Mouse (Mus musculus) intestine, postnatal 0 days (tissue): ENCODE results near the gene Ftl1. TPM values are rescaled to one million over a fixed set of nuclear protein-coding genes. Genes with fewer than 3 reads are reported as not detected.

Experiments used
- ATAC-seq: fragments of 200-750 bp; cut with Nextera tagmentation; 2 replicates; pipeline ENCODE4 v1.8.0; 2017; ENCODE audit warnings: mild to moderate bottlenecking, moderate TSS enrichment, moderate library complexity
- H3K27ac ChIP-seq: fragments of 300-500 bp; sonication (generic); 2 replicates; pipeline ENCODE4 v1.5.1; 2014; ENCODE audit warnings: mild to moderate bottlenecking, low read depth, low read length, moderate library complexity
- H3K27me3 ChIP-seq: fragments of 300-500 bp; sonication (generic); replicated peaks from 2 replicates; pipeline ENCODE4 v1.6.1; 2014; ENCODE audit warnings: low read length, mixed read lengths; ENCODE audit not compliant: control insufficient read depth, insufficient read depth
- H3K36me3 ChIP-seq: fragments of 300-500 bp; sonication (generic); 2 replicates; pipeline ENCODE4 v1.6.1; 2014; ENCODE audit warnings: mild to moderate bottlenecking, moderate library complexity; ENCODE audit not compliant: control insufficient read depth, insufficient read depth
- H3K4me1 ChIP-seq: fragments of 300-500 bp; sonication (generic); replicated peaks from 2 replicates; pipeline ENCODE4 v1.6.1; 2014; ENCODE audit warnings: antibody characterized with exemption, low read length, mixed read lengths; ENCODE audit not compliant: control insufficient read depth, insufficient read depth
- H3K4me2 ChIP-seq: fragments of 300-500 bp; sonication (generic); replicated peaks from 2 replicates; pipeline ENCODE4 v1.6.1; 2014; ENCODE audit warnings: low read depth, mild to moderate bottlenecking, moderate library complexity
- H3K4me3 ChIP-seq: fragments of 300-500 bp; sonication (generic); 2 replicates; pipeline ENCODE4 v1.5.1; 2014; ENCODE audit warnings: low read depth, low read length
- H3K9ac ChIP-seq: fragments of 300-500 bp; sonication (generic); 2 replicates; pipeline ENCODE4 v1.6.1; 2014; ENCODE audit warnings: mild to moderate bottlenecking, low read depth, low read length
- H3K9me3 ChIP-seq: fragments of 300-500 bp; sonication (generic); 2 replicates; pipeline ENCODE4 v1.6.1; 2016; ENCODE audit warnings: mixed run types; ENCODE audit not compliant: control insufficient read depth
- CTCF ChIP-seq: sonication (generic); IDR thresholded peaks from 2 replicates; pipeline ENCODE4 v1.5.1; 2016; ENCODE audit warnings: low read depth, mild to moderate bottlenecking, control low read depth, antibody characterized with exemption, moderate library complexity
- WGBS: fragments of 180-500 bp; shearing (Covaris S2); extraction: QIAGEN DNeasy Blood & Tissue Kit; methylation state at CpG from one replicate; pipeline ENCODE4 v1.1.7; 2014; 5-methylcytosine and 5-hydroxymethylcytosine counted together
- polyA plus RNA-seq: library from polyadenylated mRNA; unstranded; fragments of >200 nt; fragmentation: Nextera tagmentation; extraction: Ambion mirVana; gene quantifications from 2 replicates; pipeline ENCODE4 v1.2.1, GENCODE M21; 2015

Ftl1 gene
- polyA plus RNA-seq, 1 experiment from 2014 or later, result 14,059 TPM

GRCm38 (mm10) chr7:45436444-45436843 lies 23.2 kb downstream of the Ftl1 start:
- Histone ChIP-seq H3K4me1 (peaks cover 4% of the 10 kb centered on the region; the same call in 1 of the 2 replicates), H3K27me3 (no peaks in the 10 kb centered on the region), H3K27ac (no peak overlapping the region), H3K9me3 (no peaks in the 10 kb centered on the region), H3K4me2 (0 out of 2 replicates have a peak overlapping the region, but pooled peaks have one; percentile 81), H3K36me3 (peaks cover 22% of the 10 kb centered on the region), H3K4me3 (no peak overlapping the region), H3K9ac (no peak overlapping the region)
- WGBS, result 87% methylated on average over 5 of the region's 5 CpGs
- ATAC-seq, result no peak
- TF ChIP-seq CTCF, result no peak

GRCm38 (mm10) chr7:45435038-45435437 lies 24.6 kb downstream of the Ftl1 start:
- H3K4me2 ChIP-seq, result peak overlapping the region; percentile 81
- TF ChIP-seq CTCF, result no peak
- H3K27ac ChIP-seq, result peak overlapping the region; percentile 42; the same call in 1 of the 2 replicates
- H3K4me3 ChIP-seq, result peak overlapping the region; percentile 77
- H3K27me3 ChIP-seq, result no peaks in the 10 kb centered on the region
- H3K4me1 ChIP-seq, result peaks cover 4% of the 10 kb centered on the region; the same call in 1 of the 2 replicates
- peak overlapping the region; percentile 61 for H3K9ac ChIP-seq
- no peaks in the 10 kb centered on the region for H3K9me3 ChIP-seq
- WGBS, result 1% methylated on average over 16 of the region's 16 CpGs
- ATAC-seq, result no peak
- peaks cover 24% of the 10 kb centered on the region for H3K36me3 ChIP-seq

GRCm38 (mm10) chr7:45434203-45435015 lies 25.3 kb downstream of the Ftl1 start, which contains the start of gene Gys1:
Gene Gys1 (plus strand): TSS chr7:45434844.
- Histone ChIP-seq H3K4me3 (peak within 1 kb of the TSS; percentile 77), H3K27me3 (no peaks in the 10 kb centered on the region), H3K4me2 (peak within 1 kb of the TSS; percentile 81), H3K36me3 (peaks cover 25% of the 10 kb centered on the region), H3K27ac (peak within 1 kb of the TSS; percentile 79), H3K9ac (peak within 1 kb of the TSS; percentile 61), H3K9me3 (no peaks in the 10 kb centered on the region), H3K4me1 (peaks cover 4% of the 10 kb centered on the region; the same call in 1 of the 2 replicates)
- ATAC-seq, result peak; percentile 98
- TF ChIP-seq CTCF, result peak; percentile 98
- WGBS, result under 1% methylated on average over 45 of the region's 45 CpGs

- TF ChIP-seq CTCF, result no peak
- Histone ChIP-seq H3K36me3 (peaks cover 27% of the 10 kb centered on the region), H3K27ac (peak overlapping the region; percentile 79; the same call in 1 of the 2 replicates), H3K4me1 (peaks cover 4% of the 10 kb centered on the region; the same call in 1 of the 2 replicates), H3K9ac (peak overlapping the region; percentile 61), H3K4me3 (peak overlapping the region; percentile 77), H3K27me3 (no peaks in the 10 kb centered on the region), H3K4me2 (peak overlapping the region; percentile 81), H3K9me3 (no peaks in the 10 kb centered on the region)
- WGBS, result 1% methylated on average over 7 of the region's 7 CpGs
- ATAC-seq, result no peak
These were observed 25.9 kb downstream of the Ftl1 start for GRCm38 (mm10) chr7:45433835-45434202.

- no peak for ATAC-seq
- no peak for TF ChIP-seq CTCF
- WGBS, result 89% methylated on average over 8 of the region's 8 CpGs
- no peaks in the 10 kb centered on the region for H3K27me3 ChIP-seq
- no peaks in the 10 kb centered on the region for H3K9me3 ChIP-seq
- no peaks in the 10 kb centered on the region for H3K4me1 ChIP-seq
- no peak overlapping the region for H3K4me2 ChIP-seq
- H3K4me3 ChIP-seq, result no peak overlapping the region
- peaks cover 91% of the 10 kb centered on the region for H3K36me3 ChIP-seq
- no peak overlapping the region for H3K9ac ChIP-seq
- H3K27ac ChIP-seq, result no peak overlapping the region
These were observed 33.1 kb downstream of the Ftl1 start for GRCm38 (mm10) chr7:45426556-45426955.

- H3K27me3 ChIP-seq, result peaks cover 16% of the 10 kb centered on the region; the same call in 1 of the 2 replicates
- no peak for TF ChIP-seq CTCF
- no peak for ATAC-seq
- 93% methylated on average over 14 of the region's 14 CpGs for WGBS
- H3K4me2 ChIP-seq, result no peak overlapping the region
- H3K4me3 ChIP-seq, result no peak overlapping the region
- no peak overlapping the region for H3K9ac ChIP-seq
- H3K36me3 ChIP-seq, result peaks cover 54% of the 10 kb centered on the region
- H3K4me1 ChIP-seq, result no peaks in the 10 kb centered on the region
- no peak overlapping the region for H3K27ac ChIP-seq
- no peaks in the 10 kb centered on the region for H3K9me3 ChIP-seq
These were observed 38.5 kb downstream of the Ftl1 start for GRCm38 (mm10) chr7:45421194-45421593.
